Mouse (Mus musculus) urinary bladder, postnatal 10 days (tissue): ENCODE data around the gene Nrtn.

Experiments
- DNase-seq: peaks from one replicate; pipeline ENCODE4 v3.0.0; 2022; ENCODE audit warnings: low spot score

The Nrtn gene

GRCm38 (mm10) chr17:56757416-56758123, at the start of gene Nrtn:
TSS of gene Nrtn (minus strand) at chr17:56757530.
- DNase-seq: no peak

- no peak for DNase-seq
These were observed 48.5 kb upstream of the Nrtn start for GRCm38 (mm10) chr17:56805784-56806183.

- DNase-seq: no peak
These were observed 47.6 kb upstream of the Nrtn start for GRCm38 (mm10) chr17:56804952-56805351.

- DNase-seq: no peak
These were observed 44.7 kb upstream of the Nrtn start for GRCm38 (mm10) chr17:56802065-56802464.

GRCm38 (mm10) chr17:56799276-56799675, 41.9 kb upstream of the Nrtn start:
- DNase-seq: no peak

- no peak for DNase-seq
These were observed 36.4 kb upstream of the Nrtn start for GRCm38 (mm10) chr17:56793614-56794319.

GRCm38 (mm10) chr17:56792588-56792987, 35.3 kb upstream of the Nrtn start:
- no peak for DNase-seq

- DNase-seq: no peak
These were observed 32.0 kb upstream of the Nrtn start for GRCm38 (mm10) chr17:56789286-56789685.

GRCm38 (mm10) chr17:56788886-56789285, 31.6 kb upstream of the Nrtn start:
- no peak for DNase-seq

GRCm38 (mm10) chr17:56780291-56780978, 23.1 kb upstream of the Nrtn start:
- DNase-seq: no peak

- DNase-seq: no peak
These were observed 21.5 kb upstream of the Nrtn start for GRCm38 (mm10) chr17:56778779-56779362.

- DNase-seq: no peak
These were observed 20.2 kb upstream of the Nrtn start for GRCm38 (mm10) chr17:56777568-56777967.

GRCm38 (mm10) chr17:56769950-56770349, 12.6 kb upstream of the Nrtn start, which contains the start of gene Prr22:
TSS of gene Prr22 (plus strand) at chr17:56770250.
- no peak for DNase-seq

GRCm38 (mm10) chr17:56768941-56769340, 11.6 kb upstream of the Nrtn start:
- DNase-seq: no peak

- DNase-seq: no peak
These were observed 10.3 kb upstream of the Nrtn start for GRCm38 (mm10) chr17:56767531-56768135.

GRCm38 (mm10) chr17:56766631-56767405, 9.5 kb upstream of the Nrtn start:
- no peak for DNase-seq

- DNase-seq: no peak
These were observed 8.1 kb upstream of the Nrtn start for GRCm38 (mm10) chr17:56765431-56765830.

- DNase-seq: peak; percentile 43
These were observed 7.4 kb upstream of the Nrtn start, which contains the start of gene Dus3l for GRCm38 (mm10) chr17:56764474-56765354. TSS of gene Dus3l (plus strand) at chr17:56764757.

- DNase-seq: no peak
These were observed 6.5 kb upstream of the Nrtn start for GRCm38 (mm10) chr17:56763741-56764250.
